Mouse (Mus musculus): ENCODE measurements around the gene Dolk.

DNA sequence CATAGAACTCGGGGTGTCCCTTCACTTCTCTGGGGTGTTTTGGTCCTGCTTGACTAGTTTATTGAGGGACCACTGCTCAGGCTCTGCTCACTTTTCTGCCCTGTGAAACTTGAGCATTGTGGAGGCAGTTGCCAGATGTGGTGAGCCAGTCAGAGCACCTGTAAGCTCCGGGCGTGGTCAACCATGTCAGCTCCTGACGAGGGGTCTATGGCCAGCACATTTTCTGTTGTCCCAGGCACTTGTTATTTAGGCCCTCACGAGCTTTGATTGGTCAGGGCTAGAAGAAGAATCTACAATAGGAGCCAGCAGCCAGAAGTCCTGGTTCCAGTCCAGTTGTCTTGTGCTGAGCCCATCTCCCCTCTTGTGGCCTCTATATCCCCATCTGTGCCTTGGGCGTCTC lies 22.3 kb downstream of the Dolk start:
- TF ChIP-seq CTCF (IDR thresholded peaks at IDR 0.05; ENCODE audit: low read depth) = no peak
- no peak for TF ChIP-seq EP300 (IDR thresholded peaks at IDR 0.05; ENCODE audit: low read depth)
